Mouse (Mus musculus): ENCODE data around the gene Rgs21.

DNA sequence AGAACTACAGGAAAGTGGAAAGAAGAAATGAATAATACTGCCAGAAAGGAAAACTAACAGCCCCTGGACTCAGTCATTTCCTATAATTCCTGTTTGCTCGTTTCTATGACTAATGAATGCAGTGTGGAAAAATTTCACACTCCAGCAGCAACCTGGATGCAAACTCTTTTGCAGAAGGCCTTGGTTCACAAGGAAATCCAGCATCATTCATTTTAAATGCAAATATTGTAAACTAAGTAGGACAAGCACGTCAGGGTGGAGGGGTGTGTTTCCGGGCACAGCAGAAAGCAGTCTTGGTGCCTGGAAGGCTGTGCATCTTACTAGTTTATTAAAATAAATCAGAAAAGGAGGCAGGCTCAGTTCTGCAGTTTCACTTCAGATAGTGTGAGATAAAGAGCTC is 69.4 kb downstream of the Rgs21 start:
- TF ChIP-seq POLR2A (IDR thresholded peaks at IDR 0.05; ENCODE audit: borderline replicate concordance, low read depth, low read length) (no peak), CTCF (IDR thresholded peaks at IDR 0.05; ENCODE audit: low read depth, low read length) (no peak)
